Mouse (Mus musculus) lung, adult 2 months (tissue): ENCODE measurements at regions not wholly inside any gene's neighbourhood (a gene's known extent, or its start where the extent isn't known, plus 50 kb on each side); places are given as distances from the start of the nearest gene placed in this dataset.

Experiments used
- CTCF ChIP-seq: fragments of 200-500 bp; IDR thresholded peaks from 2 replicates; pipeline ENCODE4 v1.5.1; 2011; ENCODE audit warnings: mild to moderate bottlenecking, low read length, control low read depth; ENCODE audit not compliant: insufficient read depth
- POLR2A ChIP-seq: fragments of 200-500 bp; IDR thresholded peaks from 2 replicates; pipeline ENCODE4 v1.6.1; 2011; ENCODE audit warnings: low read depth, mild to moderate bottlenecking, control low read depth, low read length, borderline replicate concordance; ENCODE audit errors: extremely low read depth

GRCm38 (mm10) chr11:52534586-52534985 lies 138.4 kb downstream of the 9530068E07Rik start:
- TF ChIP-seq CTCF (no peak), POLR2A (no peak)
